Mouse (Mus musculus): ENCODE data around the gene Sncg.

GRCm38 (mm10) chr14:34375415-34375904 lies 871 bp upstream of the Sncg start, which contains the start of gene Mmrn2:
- no peak for TF ChIP-seq CTCF (IDR thresholded peaks at IDR 0.05; ENCODE audit: low read depth, low read length)
- no peak for TF ChIP-seq POLR2A (IDR thresholded peaks at IDR 0.05; ENCODE audit: extremely low read depth, insufficient read depth, low read length)
